Mouse (Mus musculus) hindbrain, embryonic 12.5 days (tissue): Measurements from ENCODE around the gene Plppr2. TPM values are rescaled to one million over a fixed set of nuclear protein-coding genes. Genes with fewer than 3 reads are reported as not detected.

ENCODE experiments used
- ATAC-seq: fragments of 200-750 bp; cut with Nextera tagmentation; 2 replicates; pipeline ENCODE4 v1.8.0; 2017; ENCODE audit warnings: moderate TSS enrichment; ENCODE audit not compliant: low FRiP score
- H3K27ac ChIP-seq: fragments of 300-500 bp; sonication (generic); 2 replicates; pipeline ENCODE4 v1.5.1; 2016; ENCODE audit warnings: mild to moderate bottlenecking
- H3K27me3 ChIP-seq: fragments of 300-500 bp; sonication (generic); 2 replicates; pipeline ENCODE4 v1.6.1; 2016; ENCODE audit warnings: mild to moderate bottlenecking
- H3K36me3 ChIP-seq: fragments of 300-500 bp; sonication (generic); 2 replicates; pipeline ENCODE4 v1.6.1; 2016; ENCODE audit warnings: mild to moderate bottlenecking
- H3K4me1 ChIP-seq: fragments of 300-500 bp; sonication (generic); 2 replicates; pipeline ENCODE4 v1.6.1; 2016
- H3K4me2 ChIP-seq: fragments of 300-500 bp; sonication (generic); replicated peaks from 2 replicates; pipeline ENCODE4 v1.6.1; 2016; ENCODE audit warnings: mild to moderate bottlenecking
- H3K4me3 ChIP-seq: fragments of 300-500 bp; sonication (generic); 2 replicates; pipeline ENCODE4 v1.5.1; 2016; ENCODE audit warnings: mild to moderate bottlenecking
- H3K9ac ChIP-seq: fragments of 300-500 bp; sonication (generic); 2 replicates; pipeline ENCODE4 v1.6.1; 2016; ENCODE audit warnings: mild to moderate bottlenecking, moderate library complexity
- H3K9me3 ChIP-seq: fragments of 300-500 bp; sonication (generic); replicated peaks from 2 replicates; pipeline ENCODE4 v1.6.1; 2016; ENCODE audit warnings: mild to moderate bottlenecking
- WGBS: fragments of 180-500 bp; shearing (Covaris S2); methylation state at CpG from one replicate; pipeline ENCODE4 v1.1.7; 2016; 5-methylcytosine and 5-hydroxymethylcytosine counted together
- polyA plus RNA-seq: library from polyadenylated mRNA; unstranded; fragments of >200 nt; fragmentation: Nextera tagmentation; extraction: Ambion mirVana; gene quantifications from 2 replicates; pipeline ENCODE4 v1.2.1, GENCODE M21; 2016

Plppr2 gene
- polyA plus RNA-seq, 1 experiment from 2014 or later: 48.3 TPM

DNA sequence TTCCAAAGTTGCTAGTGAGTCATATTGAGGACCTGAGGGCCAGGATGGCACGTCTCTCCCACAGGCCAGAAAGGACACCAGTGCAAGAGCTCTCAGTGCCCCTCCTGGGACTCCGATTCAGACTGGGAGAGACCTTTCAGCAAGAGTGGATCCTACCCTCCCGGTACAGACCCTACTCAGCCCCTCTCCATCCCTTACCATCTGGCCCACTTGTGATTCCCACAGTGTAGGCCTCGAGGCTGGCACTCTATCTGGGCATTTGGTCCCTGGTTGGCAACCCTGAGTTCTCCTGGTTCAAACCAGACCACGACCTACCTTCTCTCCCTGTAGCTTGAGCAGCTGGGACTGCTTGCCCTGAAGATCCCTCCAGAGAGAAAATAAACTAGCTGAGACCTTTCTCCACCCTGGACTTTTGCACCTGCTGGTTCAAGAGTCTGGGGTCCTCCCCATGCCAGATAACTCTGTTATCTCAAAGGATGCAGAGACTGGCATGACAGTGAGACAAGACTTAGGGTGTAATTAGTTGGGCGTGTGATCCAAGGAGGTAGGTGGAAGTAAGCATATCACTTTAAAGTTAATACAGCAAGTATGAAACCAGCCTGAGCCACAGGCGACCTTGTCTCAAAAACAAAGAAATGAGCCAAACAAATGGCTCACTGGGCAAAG is 1.2 kb upstream of the Plppr2 start:
- Histone ChIP-seq H3K27ac (no peak overlapping the region), H3K4me2 (no peak overlapping the region), H3K4me3 (no peak overlapping the region), H3K27me3 (peaks cover 3% of the 10 kb centered on the region; the same call in 1 of the 2 replicates), H3K36me3 (peaks cover 2% of the 10 kb centered on the region; the same call in 1 of the 2 replicates), H3K4me1 (peaks cover 22% of the 10 kb centered on the region), H3K9me3 (no peaks in the 10 kb centered on the region), H3K9ac (no peak overlapping the region)
- ATAC-seq: no peak
- 90% methylated on average over 7 of the region's 7 CpGs for WGBS

DNA sequence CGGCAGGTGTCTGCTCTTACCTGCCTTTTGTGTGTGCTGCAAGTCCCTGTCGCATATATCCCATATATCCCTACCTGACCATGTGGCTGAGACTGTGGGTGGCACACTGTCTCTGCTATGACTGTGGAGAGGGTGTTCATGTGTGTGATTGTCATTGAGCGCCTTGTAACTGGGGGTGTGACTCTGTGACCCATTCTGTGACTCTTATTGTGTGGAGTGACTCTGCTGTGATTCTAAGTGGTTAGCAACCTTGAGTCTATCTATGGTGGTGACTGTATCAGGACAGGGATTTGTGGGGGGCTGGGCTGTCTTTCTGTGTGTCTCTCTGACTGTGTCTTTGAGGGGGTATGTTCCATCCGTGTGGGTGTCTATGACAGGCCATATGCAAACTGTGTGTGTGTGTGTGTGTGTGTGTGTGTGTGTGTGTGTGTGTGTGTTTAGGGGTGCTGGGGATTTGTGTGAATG is 910 bp downstream of the Plppr2 start:
- Histone ChIP-seq H3K9me3 (no peaks in the 10 kb centered on the region), H3K4me2 (peak overlapping the region; percentile 82), H3K36me3 (peaks cover 12% of the 10 kb centered on the region), H3K9ac (peak overlapping the region; percentile 87), H3K27ac (no peak overlapping the region), H3K4me3 (peak overlapping the region; percentile 64), H3K27me3 (peaks cover 1% of the 10 kb centered on the region; the same call in 1 of the 2 replicates), H3K4me1 (peaks cover 22% of the 10 kb centered on the region)
- 79% methylated on average over 4 of the region's 4 CpGs for WGBS
- peak; percentile 21; the same call in 1 of the 2 replicates for ATAC-seq

DNA sequence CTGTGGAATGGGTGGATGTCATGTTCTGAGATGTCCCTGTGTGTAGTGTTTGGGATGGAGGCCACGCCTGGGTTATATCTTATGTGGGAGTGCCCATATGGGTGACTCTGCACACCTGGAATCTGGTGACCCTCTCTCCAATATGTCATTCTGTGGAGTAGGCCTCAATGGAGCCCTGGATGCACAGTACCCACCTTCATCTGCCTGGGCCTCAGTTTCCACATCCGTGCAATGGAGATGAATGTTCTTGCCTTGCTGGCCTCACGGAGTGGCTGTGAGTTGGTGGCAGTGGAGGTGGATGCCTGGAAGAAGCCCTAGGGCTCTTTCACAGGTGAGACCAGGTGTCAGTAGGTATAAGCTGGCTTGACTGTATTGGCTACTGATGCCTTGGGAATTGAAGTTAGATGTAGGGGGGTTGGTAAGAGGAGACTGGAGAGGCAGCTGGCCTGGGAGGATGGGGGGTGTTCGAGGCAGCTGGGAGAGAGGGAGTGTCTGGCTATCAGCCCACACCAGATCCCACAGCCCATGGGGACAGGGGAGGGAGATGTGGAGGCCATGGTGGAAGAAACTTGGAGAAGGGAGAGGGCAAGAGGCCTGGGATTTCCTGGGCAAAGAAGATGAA is 1.5 kb downstream of the Plppr2 start:
- Histone ChIP-seq H3K4me2 (peak overlapping the region; percentile 82), H3K4me1 (peaks cover 22% of the 10 kb centered on the region), H3K9me3 (no peaks in the 10 kb centered on the region), H3K4me3 (peak overlapping the region; percentile 64), H3K27me3 (peaks cover 3% of the 10 kb centered on the region), H3K9ac (no peak overlapping the region; the same call in 1 of the 2 replicates), H3K36me3 (peaks cover 12% of the 10 kb centered on the region), H3K27ac (no peak overlapping the region)
- no peak for ATAC-seq
- 85% methylated on average over 4 of the region's 4 CpGs for WGBS

DNA sequence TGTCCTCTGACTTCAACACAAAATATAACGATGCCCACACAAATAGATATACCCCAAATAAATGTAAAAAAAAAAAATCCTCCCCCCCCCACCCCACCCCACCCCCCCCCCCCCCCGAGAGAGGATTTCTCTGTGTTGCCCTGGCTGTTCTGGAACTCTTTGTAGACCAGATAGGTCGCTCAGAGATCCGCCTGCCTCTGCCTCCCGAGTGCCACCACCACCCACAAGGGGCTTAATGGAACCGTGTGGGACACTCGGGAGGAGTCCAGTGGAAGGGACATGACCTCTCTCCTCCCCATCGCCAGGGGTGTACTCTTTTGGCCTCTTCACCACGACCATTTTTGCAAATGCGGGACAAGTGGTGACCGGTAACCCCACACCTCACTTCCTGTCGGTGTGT is 6.2 kb downstream of the Plppr2 start:
- H3K4me2 ChIP-seq: no peak overlapping the region
- peaks cover 19% of the 10 kb centered on the region for H3K36me3 ChIP-seq
- 0 out of 2 replicates have a peak, but pooled peaks have one; percentile 3 for ATAC-seq
- H3K9me3 ChIP-seq: no peaks in the 10 kb centered on the region
- H3K27me3 ChIP-seq: peaks cover 26% of the 10 kb centered on the region
- H3K4me3 ChIP-seq: no peak overlapping the region
- 80% methylated on average over 11 of the region's 12 CpGs for WGBS
- H3K9ac ChIP-seq: no peak overlapping the region
- peaks cover 24% of the 10 kb centered on the region for H3K4me1 ChIP-seq
- H3K27ac ChIP-seq: no peak overlapping the region

DNA sequence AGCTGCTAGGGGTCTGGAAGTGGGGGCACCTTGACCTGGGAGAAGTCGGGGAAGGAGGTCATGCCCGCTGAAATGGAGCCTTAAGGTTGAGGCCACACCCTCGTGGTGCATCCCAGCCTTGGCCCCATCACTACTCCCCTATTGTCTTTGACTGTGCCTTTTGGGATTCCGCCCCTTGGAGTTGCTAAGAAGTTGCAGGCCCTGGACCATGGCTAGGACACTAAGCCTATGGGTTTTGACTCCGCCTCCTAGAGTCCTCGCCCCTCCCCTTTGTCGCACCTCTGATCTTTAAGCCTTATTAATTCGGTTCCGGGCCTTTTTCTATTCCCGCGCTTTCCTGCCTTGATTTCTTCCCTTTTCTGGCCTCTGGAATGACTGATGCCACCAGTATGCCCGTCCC is 6.8 kb downstream of the Plppr2 start:
- no peak for ATAC-seq
- Histone ChIP-seq H3K4me1 (peaks cover 18% of the 10 kb centered on the region), H3K9ac (no peak overlapping the region), H3K36me3 (peaks cover 19% of the 10 kb centered on the region), H3K4me2 (no peak overlapping the region), H3K27ac (no peak overlapping the region), H3K27me3 (peaks cover 31% of the 10 kb centered on the region), H3K9me3 (no peaks in the 10 kb centered on the region), H3K4me3 (no peak overlapping the region)
- WGBS: 59% methylated on average over 12 of the region's 12 CpGs

DNA sequence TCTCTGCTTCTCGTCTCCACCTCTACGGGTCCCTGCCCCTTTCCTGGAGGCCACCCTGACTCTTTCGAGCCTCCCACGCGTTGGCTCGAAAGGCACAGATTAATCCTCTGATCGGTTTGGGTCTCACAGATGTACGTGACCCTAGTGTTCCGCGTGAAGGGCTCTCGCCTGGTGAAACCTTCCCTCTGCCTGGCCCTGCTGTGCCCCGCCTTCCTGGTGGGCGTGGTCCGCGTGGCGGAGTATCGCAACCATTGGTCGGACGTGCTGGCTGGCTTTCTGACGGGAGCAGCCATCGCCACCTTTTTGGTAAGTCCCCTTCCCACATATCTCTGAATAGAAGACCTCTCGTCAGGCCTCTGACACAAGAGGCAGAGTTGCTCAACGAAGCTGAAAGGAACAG is 7.4 kb downstream of the Plppr2 start:
- Histone ChIP-seq H3K4me3 (no peak overlapping the region), H3K4me1 (peaks cover 16% of the 10 kb centered on the region), H3K4me2 (no peak overlapping the region), H3K27ac (no peak overlapping the region), H3K9ac (no peak overlapping the region), H3K9me3 (no peaks in the 10 kb centered on the region), H3K36me3 (peaks cover 19% of the 10 kb centered on the region), H3K27me3 (peaks cover 31% of the 10 kb centered on the region)
- ATAC-seq: no peak
- 20% methylated on average over 23 of the region's 23 CpGs for WGBS

DNA sequence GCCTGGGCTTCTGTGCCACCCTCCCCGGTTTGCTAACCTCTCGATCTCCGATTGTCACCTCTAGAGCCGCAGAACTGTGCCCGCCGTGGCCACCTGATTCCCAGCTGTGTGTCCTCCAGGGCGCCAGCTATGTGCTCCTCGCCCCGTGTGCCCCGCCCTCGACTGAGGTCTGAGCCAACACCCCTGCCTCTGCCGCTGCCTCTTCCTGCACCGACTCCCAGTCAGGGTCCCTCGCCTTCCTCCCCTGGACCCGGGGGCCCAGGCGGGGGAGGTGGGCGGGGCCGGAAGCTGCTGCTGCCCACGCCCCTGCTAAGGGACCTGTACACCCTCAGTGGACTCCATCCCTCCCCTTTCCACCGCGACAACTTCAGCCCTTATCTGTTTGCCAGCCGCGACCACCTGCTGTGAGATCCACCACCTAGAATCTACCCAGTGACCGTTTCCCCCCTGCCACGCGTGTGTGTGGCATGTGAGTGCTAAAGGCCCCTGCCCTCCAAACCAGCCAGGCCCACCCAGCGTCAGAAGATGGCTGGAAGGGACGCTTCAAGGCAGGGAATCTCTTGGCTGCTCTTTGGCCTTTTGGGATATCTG is 10.8 kb downstream of the Plppr2 start:
- whole genome bisulfite sequencing: 7% methylated on average over 28 of the region's 28 CpGs
- Histone ChIP-seq H3K4me3 (no peak overlapping the region), H3K36me3 (peaks cover 8% of the 10 kb centered on the region; the same call in 1 of the 2 replicates), H3K9ac (no peak overlapping the region), H3K4me2 (peak overlapping the region; percentile 22; the same call in 1 of the 2 replicates), H3K27me3 (peaks cover 36% of the 10 kb centered on the region), H3K4me1 (peaks cover 14% of the 10 kb centered on the region), H3K9me3 (0 out of 2 replicates have a peak, but pooled peaks cover 3% of the 10 kb centered on the region), H3K27ac (no peak overlapping the region)
- no peak for ATAC-seq

DNA sequence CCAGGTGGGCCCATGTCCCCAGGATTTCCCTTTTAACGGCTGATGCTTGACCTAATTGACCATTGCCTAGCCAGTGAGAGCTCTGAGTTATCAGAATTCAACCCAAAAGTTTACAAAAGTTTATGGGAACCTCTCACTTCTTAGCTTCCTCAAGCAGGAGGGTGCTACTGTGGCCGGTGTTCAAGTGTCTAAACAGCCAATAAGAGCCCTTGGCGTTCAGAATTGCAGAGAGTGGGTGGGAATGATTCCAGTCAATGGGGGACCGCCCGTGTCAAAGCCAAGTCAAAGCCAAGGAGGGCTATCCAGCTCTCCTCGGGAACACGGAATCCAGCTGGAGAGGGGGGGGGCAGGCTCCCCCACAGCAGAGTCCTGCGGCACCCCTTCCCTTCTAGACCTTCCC is 11.3 kb downstream of the Plppr2 start:
- Histone ChIP-seq H3K4me3 (no peak overlapping the region), H3K9me3 (0 out of 2 replicates have a peak, but pooled peaks cover 3% of the 10 kb centered on the region), H3K4me1 (peaks cover 15% of the 10 kb centered on the region), H3K27ac (no peak overlapping the region), H3K36me3 (peaks cover 8% of the 10 kb centered on the region; the same call in 1 of the 2 replicates), H3K27me3 (peaks cover 35% of the 10 kb centered on the region), H3K9ac (no peak overlapping the region), H3K4me2 (no peak overlapping the region)
- WGBS: 64% methylated on average over 8 of the region's 8 CpGs
- ATAC-seq: no peak

DNA sequence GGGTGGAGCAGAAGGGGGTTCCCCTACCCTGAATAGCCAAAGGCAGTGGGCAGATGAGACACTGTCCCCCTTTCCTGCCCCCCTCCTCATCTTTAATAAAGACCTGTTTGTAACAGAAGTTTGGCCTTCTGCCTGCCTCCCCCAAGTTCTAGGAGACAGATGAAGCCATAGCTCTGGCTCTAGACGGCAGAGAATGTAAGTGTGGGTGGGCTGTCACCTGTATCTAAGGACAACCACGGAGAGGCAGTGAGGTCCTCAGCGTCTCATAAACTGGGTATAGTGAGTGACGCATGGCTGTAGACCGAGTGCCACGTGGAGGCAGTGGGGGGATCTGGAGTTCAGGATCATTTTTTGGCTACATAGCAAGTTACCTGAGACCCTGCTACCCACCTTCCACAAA is 12.0 kb downstream of the Plppr2 start:
- Histone ChIP-seq H3K36me3 (peaks cover 8% of the 10 kb centered on the region; the same call in 1 of the 2 replicates), H3K27ac (no peak overlapping the region), H3K9ac (no peak overlapping the region), H3K4me1 (peaks cover 21% of the 10 kb centered on the region), H3K4me2 (no peak overlapping the region), H3K4me3 (no peak overlapping the region), H3K9me3 (0 out of 2 replicates have a peak, but pooled peaks cover 3% of the 10 kb centered on the region), H3K27me3 (peaks cover 28% of the 10 kb centered on the region)
- no peak for ATAC-seq
- WGBS: 67% methylated on average over 6 of the region's 6 CpGs

DNA sequence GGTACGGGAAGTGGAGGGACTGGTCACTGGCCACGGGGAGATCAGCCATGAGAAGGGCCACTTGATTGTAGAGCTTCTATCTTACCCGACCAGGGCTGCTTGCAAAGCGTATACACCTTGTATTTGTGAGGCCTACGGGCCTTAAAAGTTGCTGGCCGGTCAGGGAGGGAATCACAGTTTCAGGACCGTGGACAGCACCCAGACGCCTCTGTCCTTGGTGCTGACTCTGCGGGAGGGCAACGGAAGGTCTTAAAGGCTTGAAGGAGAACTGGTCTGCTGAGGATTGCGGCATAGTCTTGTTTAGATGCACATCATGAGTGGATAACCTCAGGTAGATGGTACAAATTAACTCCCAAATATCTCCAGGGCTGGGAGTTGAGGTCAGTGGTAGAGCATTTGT is 13.5 kb downstream of the Plppr2 start:
- WGBS: 25% methylated on average over 11 of the region's 11 CpGs

DNA sequence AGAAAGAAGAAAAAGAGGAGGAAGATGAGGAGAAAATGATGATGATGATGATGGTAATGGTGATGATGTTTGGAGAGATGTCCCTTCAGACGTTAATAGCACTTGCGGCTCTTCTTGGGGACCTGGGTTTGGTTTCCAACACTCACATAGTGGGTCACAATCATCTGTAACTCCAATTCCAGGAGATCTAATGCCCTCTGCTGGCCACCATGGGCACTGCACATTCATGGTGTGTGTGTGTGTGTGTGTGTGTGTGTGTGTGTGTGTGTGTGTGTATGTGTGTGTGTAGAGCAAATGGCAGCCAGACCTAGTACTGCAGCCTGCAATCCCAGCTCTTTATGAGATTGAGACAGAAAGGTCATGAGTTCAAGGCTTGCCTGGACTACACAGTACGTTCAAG is 15.1 kb downstream of the Plppr2 start:
- Histone ChIP-seq H3K4me3 (no peak overlapping the region), H3K4me1 (peaks cover 24% of the 10 kb centered on the region), H3K27me3 (peaks cover 20% of the 10 kb centered on the region), H3K27ac (no peak overlapping the region), H3K9ac (no peak overlapping the region), H3K9me3 (0 out of 2 replicates have a peak, but pooled peaks cover 3% of the 10 kb centered on the region), H3K36me3 (peaks cover 5% of the 10 kb centered on the region; the same call in 1 of the 2 replicates), H3K4me2 (no peak overlapping the region)
- 88% methylated on average over 3 of the region's 3 CpGs for WGBS
- ATAC-seq: no peak

More for the DNA sequence above, 13.5 kb downstream of the Plppr2 start:
- Histone ChIP-seq H3K27me3 (peaks cover 28% of the 10 kb centered on the region), H3K36me3 (peaks cover 5% of the 10 kb centered on the region; the same call in 1 of the 2 replicates), H3K9me3 (0 out of 2 replicates have a peak, but pooled peaks cover 3% of the 10 kb centered on the region), H3K27ac (no peak overlapping the region), H3K4me1 (peaks cover 20% of the 10 kb centered on the region), H3K4me2 (no peak overlapping the region), H3K4me3 (no peak overlapping the region), H3K9ac (no peak overlapping the region)
- ATAC-seq: no peak

DNA sequence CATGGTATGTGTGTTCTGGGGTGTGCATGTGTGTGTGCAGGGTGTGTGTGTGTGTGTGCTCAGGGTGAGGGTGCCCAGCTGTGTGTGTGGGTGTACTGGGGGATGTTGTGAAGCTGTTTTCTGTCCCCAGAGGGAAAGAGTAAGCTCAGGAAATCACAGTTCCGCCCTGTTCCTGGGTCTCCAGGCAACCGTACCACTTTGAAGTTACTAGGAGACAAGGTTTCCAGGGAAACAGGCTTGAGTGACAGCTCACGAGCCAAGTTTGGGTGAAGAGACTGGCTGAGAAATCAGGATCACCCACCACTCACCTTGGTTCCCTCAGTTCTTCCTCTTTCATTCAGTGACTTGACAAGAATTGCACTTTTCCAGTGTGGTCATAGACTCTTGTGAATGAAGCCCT is 16.8 kb downstream of the Plppr2 start:
- Histone ChIP-seq H3K4me3 (no peak overlapping the region), H3K27me3 (0 out of 2 replicates have a peak, but pooled peaks cover 5% of the 10 kb centered on the region), H3K4me2 (no peak overlapping the region), H3K9me3 (0 out of 2 replicates have a peak, but pooled peaks cover 3% of the 10 kb centered on the region), H3K4me1 (peaks cover 16% of the 10 kb centered on the region), H3K36me3 (no peaks in the 10 kb centered on the region), H3K27ac (no peak overlapping the region), H3K9ac (no peak overlapping the region)
- 19% methylated on average over 3 of the region's 3 CpGs for WGBS
- no peak for ATAC-seq
